Mouse (Mus musculus) ES-E14 (cell line): ENCODE data around the gene Samd4. TPM values are rescaled to one million over a fixed set of nuclear protein-coding genes. Genes with fewer than 3 reads are reported as not detected.

Experiments
- DNase-seq: peaks from one replicate; pipeline ENCODE4 v3.0.0-alpha.2; 2013; ENCODE audit warnings: low read depth, low spot score
- H3K27ac ChIP-seq: 2 replicates; pipeline ENCODE4 v1.5.1; 2012; ENCODE audit warnings: low read depth, mild to moderate bottlenecking, low read length, moderate library complexity, mixed read lengths; ENCODE audit not compliant: poor library complexity, insufficient read depth, severe bottlenecking
- H3K36me3 ChIP-seq: 2 replicates; pipeline ENCODE4 v1.6.1; 2012; ENCODE audit warnings: mild to moderate bottlenecking, low read length, moderate library complexity, mixed read lengths; ENCODE audit not compliant: control insufficient read depth, poor library complexity, insufficient read depth, severe bottlenecking
- H3K4me1 ChIP-seq, 2 experiments: fragments of 150-350 bp in 1 of 2; sonication (generic) in 1 of 2; 2 replicates each; pipeline ENCODE4 v1.6.1; 2012; ENCODE audit warnings: low read length in 2 of 2, mild to moderate bottlenecking in 1 of 2, mixed read lengths in 1 of 2; ENCODE audit not compliant: control insufficient read depth in 2 of 2, insufficient read depth in 2 of 2, poor library complexity in 1 of 2
- H3K4me3 ChIP-seq, 2 experiments: fragments of 150-350 bp in 1 of 2; sonication (generic) in 1 of 2; 2 replicates each; pipeline ENCODE4 v1.5.1; 2012; ENCODE audit warnings: low read length in 2 of 2, low read depth in 1 of 2, mild to moderate bottlenecking in 1 of 2, mixed read lengths in 1 of 2; ENCODE audit not compliant: insufficient read depth in 1 of 2, poor library complexity in 1 of 2, severe bottlenecking in 1 of 2
- H3K9ac ChIP-seq: 2 replicates; pipeline ENCODE4 v1.6.1; 2012; ENCODE audit warnings: low read depth, mild to moderate bottlenecking, low read length, mixed read lengths; ENCODE audit not compliant: poor library complexity, insufficient read depth, severe bottlenecking
- H3K9me3 ChIP-seq: fragments of 150-350 bp; sonication (generic); 2 replicates; pipeline ENCODE4 v1.6.1; 2012; ENCODE audit warnings: low read depth, mild to moderate bottlenecking, low read length; ENCODE audit not compliant: control insufficient read depth, insufficient read depth
- CHD2 ChIP-seq: IDR thresholded peaks from 2 replicates; pipeline ENCODE4 v1.6.1; 2014; ENCODE audit warnings: mild to moderate bottlenecking, low read depth, low read length, inconsistent platforms
- HCFC1 ChIP-seq: IDR thresholded peaks from 2 replicates; pipeline ENCODE4 v1.6.1; 2012; ENCODE audit warnings: low read length, inconsistent platforms, borderline replicate concordance; ENCODE audit not compliant: insufficient read depth
- MAFK ChIP-seq: IDR thresholded peaks from 2 replicates; pipeline ENCODE4 v1.6.1; 2014; ENCODE audit warnings: mild to moderate bottlenecking, low read depth, low read length, inconsistent platforms; ENCODE audit not compliant: insufficient read depth
- ZC3H11A ChIP-seq: IDR thresholded peaks from 2 replicates; pipeline ENCODE4 v1.6.1; 2012; ENCODE audit warnings: low read depth, mild to moderate bottlenecking, inconsistent platforms, low read length, borderline replicate concordance
- ZNF384 ChIP-seq: IDR thresholded peaks from 2 replicates; pipeline ENCODE4 v1.6.1; 2012; ENCODE audit warnings: low read depth, low read length, inconsistent platforms
- in situ Hi-C, 2 experiments: fragments of 600-800 bp; cut with MboI; formaldehyde crosslinking; loops; one replicate each; pipeline ENCODE4 v1.15.1; 2025; ENCODE audit warnings: low sequenced_read_pairs in 2 of 2, inconsistent platforms in 1 of 2; ENCODE audit not compliant: unreplicated experiment in 2 of 2
- total RNA-seq: library from RNA; depleted of rRNA; stranded (reverse); fragments of 300-350 nt; gene quantifications from 2 replicates; pipeline ENCODE4 v1.2.3, GENCODE M21; 2012

The Samd4 gene
- total RNA-seq, 1 experiment, result 4.2 TPM

DNA sequence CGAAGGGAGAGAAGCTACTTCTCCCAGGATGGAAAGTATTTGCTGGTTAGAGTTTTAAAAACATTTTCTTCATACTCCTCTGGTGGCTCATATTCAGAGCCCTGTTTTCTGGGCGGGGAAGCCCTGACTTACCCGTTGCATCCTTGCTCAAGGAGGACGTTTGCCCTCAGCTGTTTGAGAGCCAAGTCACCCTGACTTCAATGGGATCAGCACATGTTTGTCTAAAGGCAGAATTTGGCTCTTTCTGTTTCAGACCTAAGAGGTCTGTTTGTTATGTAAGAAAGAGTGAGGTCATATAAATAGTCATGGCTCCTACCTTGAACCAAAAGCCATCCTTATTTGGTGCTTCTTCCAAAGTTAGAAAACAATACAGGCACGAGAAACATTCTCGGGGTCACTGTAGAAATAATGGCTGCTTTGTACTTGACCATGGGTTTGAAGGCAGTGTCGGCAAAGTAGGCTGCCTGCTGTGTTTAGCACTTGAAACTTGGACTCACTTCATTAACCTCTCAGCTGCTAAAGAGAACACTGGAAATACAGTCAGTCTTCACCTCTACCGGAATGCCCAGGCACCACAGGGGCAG is 102.0 kb downstream of the Samd4 start:
- Histone ChIP-seq H3K9ac (no peak overlapping the region), H3K4me1 (peaks cover 0 to 5% of the 10 kb centered on the region in 2 experiments; a peak in 2 of 4 replicates), H3K4me3 (no peak overlapping the region), H3K27ac (no peak overlapping the region), H3K36me3 (no peaks in the 10 kb centered on the region), H3K9me3 (no peaks in the 10 kb centered on the region)
- DNase-seq, result no peak
- in situ Hi-C loops, result no loop called here
- no peak for TF ChIP-seq ZC3H11A
- TF ChIP-seq HCFC1, result no peak
- TF ChIP-seq MAFK, result no peak
- TF ChIP-seq CHD2, result no peak
- TF ChIP-seq ZNF384, result no peak

DNA sequence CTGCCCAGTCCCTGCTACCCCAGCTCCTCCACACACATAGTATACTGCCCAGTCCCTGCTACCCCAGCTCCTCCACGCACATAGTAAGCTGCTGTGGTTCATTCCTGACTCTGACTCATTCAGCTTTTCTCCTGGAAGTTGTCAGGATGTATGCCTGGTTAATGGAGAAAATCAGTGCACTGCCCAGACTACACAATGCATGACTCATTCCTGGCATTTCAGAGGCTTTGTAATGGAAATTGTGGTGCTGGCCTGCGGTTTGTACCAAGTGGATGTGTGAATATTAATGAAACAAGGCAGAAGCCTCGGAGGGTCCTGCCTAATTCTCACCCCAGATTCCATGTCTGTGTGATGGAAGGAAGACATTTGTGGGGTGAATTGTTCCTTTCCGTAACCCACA is 107.0 kb downstream of the Samd4 start:
- DNase-seq, result peak; percentile 61
- Histone ChIP-seq H3K27ac (no peak overlapping the region), H3K36me3 (no peaks in the 10 kb centered on the region; the same call in 1 of the 2 replicates), H3K4me1 (peaks cover 0 to 7% of the 10 kb centered on the region in 2 experiments; a peak in 2 of 4 replicates), H3K4me3 (no peak overlapping the region), H3K9me3 (no peaks in the 10 kb centered on the region), H3K9ac (no peak overlapping the region)
- TF ChIP-seq CHD2, result peak; percentile 72
- no peak for TF ChIP-seq MAFK
- in situ Hi-C loops, result no loop called here

DNA sequence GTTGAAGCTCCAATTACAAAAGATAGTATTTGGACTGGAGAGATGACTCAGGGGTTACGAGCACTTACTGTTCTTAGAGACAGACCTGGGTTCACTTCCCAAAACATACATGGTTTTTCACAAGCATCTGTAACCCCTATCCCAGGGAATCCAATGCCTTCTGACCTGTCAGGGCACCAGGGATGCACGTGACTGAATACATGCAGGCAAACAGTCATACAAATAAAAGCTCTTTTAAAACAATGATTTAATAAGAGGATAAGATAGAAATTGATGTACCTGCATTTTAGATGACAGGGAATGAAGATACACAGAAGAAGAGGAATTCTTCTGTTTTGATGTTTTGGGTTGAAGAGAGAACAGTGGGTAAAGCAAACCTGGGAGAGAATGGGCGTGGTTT is 107.8 kb downstream of the Samd4 start:
- H3K9me3 ChIP-seq, result no peaks in the 10 kb centered on the region
- TF ChIP-seq ZC3H11A, result no peak
- no peak overlapping the region for H3K4me3 ChIP-seq
- in situ Hi-C loops, result no loop called here
- no peak overlapping the region for H3K9ac ChIP-seq
- H3K27ac ChIP-seq, result no peak overlapping the region
- DNase-seq, result no peak
- no peaks in the 10 kb centered on the region; the same call in 1 of the 2 replicates for H3K36me3 ChIP-seq
- H3K4me1 ChIP-seq, result peaks cover 0 to 7% of the 10 kb centered on the region in 2 experiments; a peak in 2 of 4 replicates

DNA sequence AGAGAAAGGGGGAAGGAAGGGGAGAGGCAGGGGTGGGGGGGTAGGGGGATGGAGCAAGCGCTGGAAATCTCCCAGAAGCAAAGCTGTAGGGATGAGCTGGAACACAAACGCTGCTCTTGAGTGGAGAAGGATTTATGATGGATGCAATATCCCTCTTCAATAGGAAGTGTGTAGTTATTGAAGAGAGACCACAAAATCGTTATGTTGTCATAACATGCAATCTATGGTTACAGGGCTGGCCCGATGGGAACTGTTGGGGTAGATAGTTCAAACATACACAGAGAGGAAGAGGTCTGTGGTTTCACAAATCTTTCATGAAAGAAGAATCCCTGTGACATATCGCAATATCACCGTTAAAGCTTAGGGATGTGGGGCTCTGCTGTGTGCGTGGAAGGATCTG is 112.0 kb downstream of the Samd4 start:
- no peak overlapping the region for H3K4me3 ChIP-seq
- no peak overlapping the region for H3K27ac ChIP-seq
- H3K9ac ChIP-seq, result no peak overlapping the region
- H3K4me1 ChIP-seq, result peaks cover 0 to under 1% of the 10 kb centered on the region in 2 experiments; a peak in 1 of 4 replicates
- DNase-seq, result no peak
- no peak for TF ChIP-seq ZNF384
- no peak for TF ChIP-seq MAFK
- TF ChIP-seq HCFC1, result no peak
- no peak for TF ChIP-seq CHD2
- TF ChIP-seq ZC3H11A, result no peak
- no peaks in the 10 kb centered on the region; the same call in 1 of the 2 replicates for H3K36me3 ChIP-seq
- in situ Hi-C loops, result no loop called here
- no peaks in the 10 kb centered on the region for H3K9me3 ChIP-seq

DNA sequence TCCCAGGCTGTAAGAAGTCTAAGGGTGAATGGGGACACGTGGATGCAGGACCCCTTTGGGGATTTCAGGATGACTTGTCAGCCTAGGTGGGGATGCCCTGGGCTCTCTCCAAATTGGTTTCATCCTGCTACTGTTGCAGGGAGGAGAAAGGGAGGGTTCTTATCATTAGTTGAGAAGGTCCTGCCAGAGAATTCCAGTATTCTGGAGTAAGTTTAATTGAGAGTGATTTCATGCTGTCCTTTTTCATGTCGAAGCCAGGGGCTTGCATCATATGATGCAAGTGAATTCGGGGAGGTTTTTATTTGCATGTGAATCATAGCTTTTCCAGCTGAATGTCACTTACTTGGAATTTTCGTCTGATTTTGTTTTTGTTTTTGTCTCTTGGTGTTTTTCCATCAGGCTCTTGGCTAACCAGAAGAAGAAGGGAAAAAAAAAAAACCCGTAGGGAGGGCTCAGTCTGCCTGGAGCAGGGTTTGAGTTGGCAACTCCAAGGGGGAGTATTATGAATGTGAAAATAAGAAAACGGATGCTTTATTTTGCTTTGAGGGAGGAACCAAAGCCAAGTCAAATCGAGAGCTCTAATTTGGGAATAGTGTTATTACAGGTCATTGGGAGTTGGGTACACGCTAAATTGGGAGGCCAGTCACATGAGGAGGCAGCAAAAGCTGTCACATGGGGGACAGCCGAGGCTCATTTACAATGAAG is 116.8 kb downstream of the Samd4 start:
- Histone ChIP-seq H3K36me3 (no peaks in the 10 kb centered on the region), H3K4me3 (no peak overlapping the region), H3K27ac (no peak overlapping the region), H3K9me3 (no peaks in the 10 kb centered on the region), H3K9ac (no peak overlapping the region), H3K4me1 (no peaks in the 10 kb centered on the region; a peak in 1 of 4 replicates)
- TF ChIP-seq MAFK (no peak), HCFC1 (no peak), CHD2 (no peak), ZC3H11A (no peak), ZNF384 (no peak)
- in situ Hi-C loops, result no loop called here
- no peak for DNase-seq
